Mouse (Mus musculus) B cell, adult 2 months (primary cell): ENCODE measurements around the gene Gngt2.
A peak's percentile ranks its signal among the peaks of the same experiment; 100 is the strongest.
"Not testable (repeated sequence)": the region's sequence is repeated elsewhere in the genome, so short reads cannot be mapped to it uniquely, and the experiment has no call there.

Experiments used
- DNase-seq, 2 experiments: peaks; one replicate each; pipeline ENCODE4 v3.0.0; 2022

The Gngt2 gene

DNA sequence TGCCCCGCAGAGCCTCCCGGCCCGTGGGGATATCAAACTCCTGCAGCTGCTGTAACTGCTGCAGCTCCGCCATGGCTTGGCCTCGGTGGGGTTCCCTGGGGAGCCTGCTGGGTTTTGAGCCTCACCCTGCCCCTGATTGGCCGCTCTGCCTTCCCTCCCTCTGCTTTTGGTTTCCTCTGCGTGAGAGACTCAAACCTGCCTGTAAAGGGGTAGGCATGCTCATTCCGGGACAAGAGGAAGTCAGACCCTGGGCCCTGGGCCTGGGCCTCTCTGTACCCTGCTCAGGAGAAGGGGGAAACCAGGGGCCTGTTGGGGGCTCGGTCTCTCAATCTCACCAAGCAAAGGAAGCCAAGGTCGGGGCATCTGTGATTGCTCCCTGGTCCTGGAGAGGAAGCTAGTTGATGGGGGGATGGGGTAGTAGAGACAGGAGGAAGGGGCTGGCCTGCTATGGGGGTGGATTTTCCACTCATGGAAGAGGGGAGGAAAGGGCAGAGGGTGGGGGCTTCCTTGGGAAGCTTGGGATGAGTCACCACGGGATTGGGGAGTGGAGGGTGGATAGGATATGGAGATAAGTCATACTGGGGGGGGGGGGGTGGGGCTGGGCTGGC lies 5.2 kb downstream of the Gngt2 start, which contains the start of gene Abi3:
TSS of gene Abi3 (minus strand) at position 403 of the 608 bp plus-strand sequence.
- DNase-seq, result peak; percentile 79 to 80

DNA sequence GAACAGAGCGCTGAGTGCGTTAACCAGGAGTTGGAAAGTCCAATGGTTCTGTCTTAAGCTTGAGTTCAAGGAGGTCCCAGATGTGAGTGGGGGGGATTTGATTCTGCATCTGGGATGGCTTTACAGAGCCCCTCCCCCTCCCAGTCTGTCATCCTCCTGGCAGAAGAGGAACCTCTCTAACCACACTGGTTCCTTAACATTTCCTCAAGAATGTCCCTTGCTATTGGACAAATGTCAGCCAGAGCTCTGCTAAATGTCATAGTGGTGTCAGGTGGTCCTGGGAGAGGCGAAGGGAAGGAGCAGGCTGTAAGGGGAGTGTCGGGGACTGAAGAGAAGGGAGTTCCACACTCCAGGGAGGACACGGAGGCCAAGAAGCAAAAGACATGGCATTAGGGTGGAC lies 5.9 kb downstream of the Gngt2 start:
- peak in 1 of 2 experiments; percentile 23 for DNase-seq

DNA sequence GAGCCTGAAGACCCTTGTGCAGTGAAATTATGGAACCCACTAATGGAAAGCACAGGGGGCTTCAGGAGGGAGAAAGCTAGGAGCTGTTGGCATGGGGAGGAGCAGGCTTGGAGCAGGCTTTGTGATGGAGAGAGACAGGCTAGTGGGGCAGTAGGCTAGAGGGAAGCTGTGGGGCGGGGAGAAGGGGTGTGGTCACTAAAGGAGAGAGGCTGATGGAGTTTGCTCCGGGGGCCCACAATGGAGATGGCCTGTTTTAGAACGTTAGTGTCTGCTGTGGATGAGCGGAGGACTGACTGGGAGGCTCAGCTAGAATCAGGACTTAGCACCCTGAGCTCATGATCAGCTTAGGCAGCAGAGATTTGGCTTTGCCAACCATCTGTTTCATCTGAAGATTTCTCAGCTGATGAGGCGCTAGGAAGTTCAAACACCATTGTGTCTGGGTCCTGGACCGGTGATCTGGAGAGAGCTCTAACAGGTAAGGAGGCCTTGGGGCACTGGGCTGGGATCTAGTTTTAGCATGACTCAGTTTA lies 6.5 kb downstream of the Gngt2 start:
- no peak for DNase-seq

DNA sequence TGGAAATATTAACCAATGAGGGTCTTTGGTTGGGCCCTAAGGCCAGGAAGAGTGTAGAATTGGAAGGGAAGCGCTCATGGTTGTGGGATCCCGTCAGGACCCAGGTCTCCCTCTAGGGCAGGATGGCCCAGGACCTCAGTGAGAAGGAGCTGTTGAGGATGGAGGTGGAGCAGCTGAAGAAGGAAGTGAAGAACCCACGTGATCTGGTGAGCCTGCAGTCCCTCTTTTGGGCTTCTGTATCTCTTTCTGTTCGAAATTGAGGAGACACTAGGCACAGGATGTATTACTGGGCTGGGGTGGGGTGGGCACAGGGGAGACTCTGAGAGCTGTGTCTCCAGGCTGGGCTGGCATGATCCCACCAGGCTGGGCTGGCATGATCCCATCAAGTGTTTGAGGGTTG lies 7.9 kb downstream of the Gngt2 start:
- DNase-seq, result no peak

DNA sequence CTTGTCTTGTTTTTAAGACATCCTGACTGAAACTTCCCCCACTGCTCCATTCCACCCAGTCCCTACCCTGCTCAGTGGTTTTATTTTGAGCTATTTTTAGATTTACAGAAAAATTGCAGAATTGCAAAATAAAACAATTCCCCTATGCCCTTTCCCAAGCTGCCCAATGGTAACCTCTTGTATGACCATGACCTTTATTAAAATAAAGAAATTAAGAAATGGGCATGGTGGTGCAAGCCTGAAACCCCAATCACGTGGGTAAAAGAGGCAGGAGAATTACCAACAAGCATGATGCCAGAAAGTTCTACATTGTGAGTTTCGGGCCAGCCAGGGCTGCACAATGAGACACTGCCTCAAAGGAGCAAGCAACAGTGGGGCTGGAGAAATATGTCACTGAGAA lies 13.9 kb downstream of the Gngt2 start:
- DNase-seq, result no peak

DNA sequence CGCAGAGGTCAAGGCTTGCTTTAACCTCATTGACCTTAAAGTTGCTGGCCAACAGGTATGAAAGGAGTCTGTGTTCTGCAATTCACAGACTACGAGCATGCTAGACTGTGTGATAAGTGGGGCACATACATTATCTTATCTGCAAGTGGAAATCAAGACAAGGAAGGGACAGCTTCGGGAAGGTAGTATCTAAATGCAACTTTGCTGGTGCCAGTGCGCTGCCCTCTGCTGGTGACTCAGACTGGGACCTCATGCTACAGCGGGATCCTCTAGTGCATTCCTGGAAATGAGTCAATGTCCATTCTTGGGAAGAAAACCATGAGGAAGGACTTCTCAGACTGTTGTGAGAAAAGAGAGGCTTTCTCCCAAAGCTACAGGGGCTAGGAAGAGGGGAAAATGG lies 16.7 kb downstream of the Gngt2 start:
- peak; percentile 76 to 79 for DNase-seq

DNA sequence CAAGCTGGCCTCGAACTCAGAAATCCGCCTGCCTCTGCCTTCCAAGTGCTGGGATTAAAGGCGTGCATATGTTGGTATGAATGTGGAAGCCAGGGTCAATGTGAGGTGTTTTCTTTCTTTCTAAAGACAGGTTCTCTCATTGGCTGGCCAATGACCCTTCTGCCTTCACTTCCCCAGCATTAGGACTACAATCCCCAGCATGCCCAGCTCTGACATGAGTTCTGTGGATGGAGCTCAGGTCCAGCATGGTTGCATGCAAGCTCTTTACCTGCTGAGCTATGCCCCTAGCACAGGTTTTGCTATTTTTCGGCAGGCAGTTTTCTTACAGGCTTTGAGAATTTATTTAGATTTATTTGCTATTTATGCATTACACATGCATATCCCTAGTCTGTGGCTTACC lies 20.3 kb downstream of the Gngt2 start:
- peak; percentile 27 to 37 for DNase-seq

DNA sequence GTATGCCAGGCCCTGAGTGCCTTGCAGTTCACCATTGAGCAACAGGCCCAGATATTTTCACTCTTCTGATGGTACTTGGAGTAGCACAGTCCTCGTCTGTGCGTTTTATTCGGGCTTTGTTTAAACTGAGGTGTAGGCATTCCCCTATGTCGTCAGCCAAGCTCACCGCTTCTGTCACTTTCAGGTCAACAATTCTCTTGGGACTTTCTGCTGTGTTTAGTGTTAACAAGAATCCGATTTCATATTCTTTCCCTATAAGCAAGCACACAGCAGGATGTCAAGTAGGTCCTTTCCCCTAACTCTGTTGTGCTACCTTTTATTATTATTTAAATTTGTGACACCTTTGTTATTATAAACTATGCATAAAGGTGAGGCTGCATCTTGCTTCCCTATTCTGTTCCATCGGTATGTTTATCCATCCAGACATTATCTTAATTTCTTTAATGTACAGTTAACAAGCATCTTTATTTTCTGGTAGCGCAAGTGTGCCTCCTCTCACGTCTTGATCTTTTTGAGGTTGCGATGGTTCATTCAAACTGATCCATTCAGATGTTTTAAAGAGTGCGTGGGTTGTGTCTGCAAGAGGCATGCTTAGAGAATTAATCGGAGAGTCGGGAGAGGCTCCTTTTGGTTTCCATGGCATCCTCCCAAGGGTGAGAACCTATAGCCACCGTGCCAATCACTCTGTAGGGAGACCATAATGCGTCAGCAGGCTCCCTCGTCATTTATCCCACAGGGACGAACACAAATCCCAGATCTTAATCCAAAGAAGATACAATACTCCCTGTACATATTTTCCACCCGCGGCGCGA lies 20.9 kb downstream of the Gngt2 start:
- no peak for DNase-seq

DNA sequence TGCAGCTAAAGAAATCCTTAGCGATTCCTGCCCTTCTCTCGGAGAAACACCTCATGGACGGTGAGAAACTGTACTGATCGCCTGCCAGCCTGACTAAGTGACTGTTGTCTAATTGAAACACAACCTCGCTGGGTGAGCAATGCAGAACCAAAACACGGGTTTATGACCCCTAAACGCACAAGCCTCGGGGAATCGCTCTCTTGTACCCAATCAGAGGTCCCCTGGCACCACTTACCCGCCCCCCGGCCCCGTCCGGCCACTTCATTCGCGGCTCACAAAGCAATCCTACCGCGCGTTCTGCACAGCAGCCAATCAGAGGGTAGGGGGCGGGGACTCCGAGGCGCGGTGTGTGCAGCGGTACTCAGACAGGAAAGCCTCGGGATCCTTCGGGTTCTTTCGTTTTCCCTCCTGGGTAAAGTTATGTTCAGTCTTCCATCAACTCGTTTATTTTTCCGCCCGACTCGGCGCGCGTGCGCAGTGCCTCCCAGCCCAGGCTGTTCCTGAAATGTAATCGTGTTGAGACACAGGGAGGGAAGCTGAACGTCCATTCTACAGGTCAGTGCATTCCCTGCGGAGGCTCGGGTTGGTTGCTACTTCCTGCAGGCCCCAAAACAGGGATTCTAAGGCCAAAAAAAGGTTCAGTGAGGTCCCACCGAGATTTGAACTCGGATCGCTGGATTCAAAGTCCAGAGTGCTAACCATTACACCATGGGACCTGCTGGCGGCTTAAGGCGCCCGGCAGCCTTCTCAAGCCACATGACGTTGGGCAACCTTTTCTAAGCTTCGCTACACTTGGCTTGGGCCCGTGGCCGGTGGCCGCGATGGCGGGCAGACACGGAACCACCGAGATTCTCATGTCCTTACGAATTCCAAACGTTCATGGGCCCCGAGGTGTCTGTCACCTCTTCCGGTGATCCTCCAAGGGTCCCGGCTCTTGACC lies 21.8 kb downstream of the Gngt2 start:
- DNase-seq, result peak; percentile 95 to 96

DNA sequence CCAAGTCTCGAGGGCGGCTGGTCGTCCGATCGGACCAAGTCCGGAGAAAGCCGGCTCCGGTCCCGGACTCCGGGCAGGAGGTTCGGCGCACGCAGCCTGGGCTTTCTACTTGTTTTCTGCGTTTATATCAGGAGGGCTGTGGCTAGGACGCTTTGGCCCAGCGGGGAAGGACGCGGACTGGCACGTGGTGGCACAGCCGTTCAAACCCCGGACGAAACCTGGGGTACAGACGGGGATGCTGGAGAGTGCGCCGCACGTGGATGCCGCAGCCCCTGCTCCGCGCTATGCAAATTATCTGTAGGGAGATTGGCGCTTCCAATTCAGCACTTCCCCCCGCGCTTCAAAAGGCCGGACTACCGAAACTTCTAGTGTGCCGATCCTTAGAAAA lies 22.4 kb downstream of the Gngt2 start:
- peak in 1 of 2 experiments; percentile 73 for DNase-seq

DNA sequence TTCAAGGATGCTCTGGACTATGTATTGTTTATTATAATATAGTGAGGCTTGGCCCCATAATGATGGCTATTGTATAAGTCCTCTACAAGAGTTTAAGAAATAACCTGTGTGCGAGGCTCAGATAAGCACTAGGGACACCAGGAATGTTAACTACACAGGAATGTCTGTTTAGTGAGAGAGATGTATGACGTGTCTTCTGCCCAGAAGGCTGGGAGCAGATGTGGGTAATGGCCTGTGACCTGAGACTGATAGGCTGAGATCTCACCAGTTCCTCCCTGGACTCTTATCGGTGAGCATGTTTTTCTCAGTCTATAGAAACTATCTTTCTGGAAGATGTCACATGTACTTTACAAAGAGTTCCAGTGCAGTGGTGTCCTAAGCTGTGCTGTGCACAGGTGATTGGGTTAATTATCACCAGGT lies 23.1 kb downstream of the Gngt2 start:
- no peak for DNase-seq

DNA sequence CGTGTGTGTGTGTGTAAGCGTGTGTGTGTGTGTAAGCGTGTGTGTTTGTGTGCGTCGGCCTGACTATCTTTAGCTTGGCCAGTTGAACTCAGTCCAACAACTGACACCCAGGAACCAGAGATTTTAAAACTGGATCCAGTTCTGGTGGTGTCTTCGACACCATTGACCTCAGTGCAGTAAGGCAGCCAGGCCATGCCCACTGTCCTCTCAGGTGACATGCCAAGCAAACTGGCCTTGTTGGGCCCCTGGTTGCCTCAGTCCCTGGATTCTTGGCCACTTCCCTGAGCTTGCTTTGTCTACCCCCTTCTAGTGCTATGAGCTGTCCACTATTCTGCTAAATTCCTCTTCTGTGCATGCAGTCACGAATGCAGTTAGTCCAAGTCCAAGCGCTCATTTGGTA lies 24.4 kb downstream of the Gngt2 start:
- DNase-seq, result no peak

DNA sequence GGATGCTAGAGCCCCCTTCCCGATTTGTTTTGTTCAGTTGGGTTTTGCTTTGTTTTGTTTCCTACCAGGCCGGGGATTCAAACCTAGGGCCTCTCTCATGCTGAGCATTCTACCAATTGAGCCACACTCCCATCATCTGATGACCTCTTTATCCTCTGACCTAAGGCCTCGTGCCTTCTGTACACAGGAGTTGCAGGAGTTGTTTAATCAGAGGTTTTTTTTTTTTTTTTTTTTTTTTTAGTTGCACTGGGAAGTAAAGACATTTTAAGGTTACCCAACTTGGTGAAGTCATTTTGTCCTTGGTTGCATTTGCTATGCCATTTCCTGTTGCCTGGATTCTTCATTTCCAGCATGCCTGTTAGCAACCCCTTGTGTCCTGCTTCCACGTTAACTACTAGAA lies 32.4 kb downstream of the Gngt2 start:
- DNase-seq, result no peak

DNA sequence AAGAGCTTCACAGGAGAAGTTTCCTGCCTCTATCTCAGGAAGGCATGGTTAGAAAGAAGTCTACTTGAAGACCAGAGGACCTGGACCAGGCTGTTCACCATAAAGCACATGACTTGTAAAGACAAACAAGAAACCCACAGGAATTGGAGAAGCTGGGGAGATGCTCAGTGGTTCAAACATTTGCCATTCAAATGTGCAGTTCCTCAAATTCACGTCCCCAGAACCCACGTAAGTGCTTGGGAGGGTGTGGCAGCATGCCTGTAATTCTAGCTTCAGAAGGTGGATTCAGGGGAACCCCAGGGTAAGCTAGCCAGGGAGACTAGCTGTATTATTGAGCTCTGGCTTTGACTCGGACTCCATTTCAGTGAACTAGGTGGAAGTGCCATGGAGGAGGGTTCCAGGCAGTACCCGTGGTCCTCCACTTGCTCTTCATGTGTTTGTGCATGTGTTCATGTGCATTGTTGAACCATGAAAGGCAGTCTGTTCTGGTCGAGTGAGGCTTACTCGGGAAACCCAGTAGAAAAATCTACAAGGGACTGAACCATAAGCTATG lies 33.0 kb downstream of the Gngt2 start:
- DNase-seq, result peak; percentile 54 to 56

DNA sequence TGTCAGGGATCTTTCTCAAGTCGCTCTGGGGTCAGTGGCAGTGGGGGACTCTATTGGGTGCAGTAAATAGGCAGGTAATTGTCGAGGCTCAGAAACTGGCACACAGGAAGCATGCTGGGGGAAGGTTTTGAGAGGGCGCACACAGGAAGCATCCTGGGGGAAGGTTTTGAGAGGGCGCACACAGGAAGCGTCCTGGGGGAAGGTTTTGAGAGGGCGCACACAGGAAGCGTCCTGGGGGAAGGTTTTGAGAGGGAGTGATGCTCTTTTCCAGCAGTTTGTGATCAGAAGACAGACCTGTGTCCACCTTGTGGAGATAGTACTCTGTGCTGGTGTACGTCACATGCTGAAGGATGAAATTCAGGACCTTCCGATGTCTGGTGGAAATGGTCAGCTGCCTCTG lies 38.8 kb downstream of the Gngt2 start:
- peak; percentile 40 to 50 for DNase-seq

DNA sequence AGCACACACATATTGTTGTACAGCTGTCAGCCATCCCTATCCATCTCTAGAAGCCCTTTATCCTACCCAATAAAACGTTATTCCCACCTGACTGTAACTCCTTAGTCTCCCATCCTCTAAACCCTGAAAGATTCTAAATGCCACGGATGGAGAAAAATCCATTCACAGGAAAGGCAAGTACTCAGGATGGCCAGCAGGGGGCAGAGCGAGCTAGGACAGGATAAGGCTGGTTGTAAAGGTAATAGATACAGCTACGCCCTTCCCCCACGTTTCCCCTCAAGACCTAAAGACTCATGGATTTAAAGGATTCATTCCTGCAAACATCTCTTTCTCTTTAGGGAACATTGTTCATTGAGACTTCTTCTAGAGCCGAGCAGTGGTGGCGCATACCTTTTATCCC lies 39.3 kb downstream of the Gngt2 start:
- DNase-seq, result peak; percentile 76 to 77

DNA sequence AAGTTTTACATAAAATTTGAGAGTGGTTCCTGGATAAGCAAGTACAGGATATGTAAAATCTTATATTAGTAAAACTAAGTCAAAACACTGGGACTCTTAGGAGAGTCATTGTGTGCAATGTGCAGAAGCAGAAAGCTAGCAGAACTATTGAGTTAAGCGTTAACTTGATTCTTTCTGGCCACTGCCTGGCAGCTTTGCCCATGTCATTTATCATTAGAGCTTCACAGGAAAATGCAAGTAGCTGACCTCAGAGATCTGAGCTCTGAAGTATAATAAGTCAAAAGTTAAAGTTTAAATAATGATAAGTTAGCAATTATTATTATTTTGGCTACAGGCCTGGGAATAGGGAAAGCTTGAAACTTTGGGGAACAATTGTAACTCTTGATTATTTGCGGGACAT lies 42.8 kb downstream of the Gngt2 start:
- not testable (repeated sequence) for DNase-seq

DNA sequence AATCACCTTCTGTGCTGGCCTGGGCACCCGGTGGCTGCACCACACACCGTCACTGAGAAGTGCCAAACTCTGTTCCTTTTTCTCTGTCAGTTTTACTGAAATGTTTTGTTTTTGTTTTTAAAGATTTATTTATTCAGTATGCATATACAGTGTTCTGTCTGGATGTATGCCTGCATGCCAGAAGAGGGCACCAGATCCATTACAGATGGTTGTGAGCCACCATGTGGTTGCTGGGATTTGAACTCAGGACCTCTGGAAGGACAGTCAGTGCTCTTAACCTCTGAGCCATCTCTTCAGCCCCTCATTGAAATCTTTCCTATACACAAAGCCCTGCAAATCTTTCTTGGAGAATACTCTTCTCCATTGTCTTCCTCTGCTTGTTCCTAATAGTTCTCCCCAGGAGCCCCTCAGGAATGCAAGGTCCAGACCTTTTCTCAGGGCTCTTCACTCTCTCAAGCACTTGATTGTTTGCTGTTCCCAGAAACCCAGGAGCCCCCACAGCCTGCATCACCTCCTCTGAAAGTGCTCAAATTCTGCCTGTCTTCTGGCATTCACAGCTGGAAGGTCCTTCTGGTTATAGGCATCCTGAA lies 53.5 kb downstream of the Gngt2 start:
- DNase-seq, result no peak
